Mouse (Mus musculus): ENCODE measurements at regions not wholly inside any gene's neighbourhood (a gene's known extent, or its start where the extent isn't known, plus 50 kb on each side); places are given as distances from the start of the nearest gene placed in this dataset.

GRCm38 (mm10) chr1:81652990-81653717, 576.4 kb downstream of the Nyap2 start:
- H3K4me3 ChIP-seq (replicated peaks) = no peak overlapping the region
- H3K27ac ChIP-seq (replicated peaks) = no peak overlapping the region
- no peak overlapping the region for H3K4me2 ChIP-seq
- no peaks in the 10 kb centered on the region for H3K9me3 ChIP-seq (replicated peaks)
- H3K4me1 ChIP-seq (replicated peaks) = no peaks in the 10 kb centered on the region
- H3K27me3 ChIP-seq = no peaks in the 10 kb centered on the region
- WGBS (ENCODE audit: insufficient replicate concordance) = 70% methylated on average over 9 of the region's 9 CpGs
- ATAC-seq (ENCODE audit: insufficient read depth) = no peak
- no peaks in the 10 kb centered on the region for H3K36me3 ChIP-seq (replicated peaks)
- no peak overlapping the region for H3K9ac ChIP-seq

GRCm38 (mm10) chr1:81661245-81661644, 571.7 kb upstream of the Gm9747 start:
- no peaks in the 10 kb centered on the region for H3K36me3 ChIP-seq (replicated peaks)
- H3K4me1 ChIP-seq (replicated peaks) = no peaks in the 10 kb centered on the region
- 53% methylated on average over 4 of the region's 4 CpGs for WGBS (ENCODE audit: insufficient replicate concordance)
- H3K27me3 ChIP-seq = no peaks in the 10 kb centered on the region
- no peaks in the 10 kb centered on the region for H3K9me3 ChIP-seq (replicated peaks)
- H3K4me2 ChIP-seq = no peak overlapping the region
- ATAC-seq (ENCODE audit: insufficient read depth) = no peak
- H3K27ac ChIP-seq (replicated peaks) = no peak overlapping the region
- no peak overlapping the region for H3K4me3 ChIP-seq (replicated peaks)
- H3K9ac ChIP-seq = no peak overlapping the region

- Histone ChIP-seq H3K9ac (no peak overlapping the region), H3K36me3 (replicated peaks) (no peaks in the 10 kb centered on the region), H3K4me2 (no peak overlapping the region), H3K27me3 (no peaks in the 10 kb centered on the region), H3K4me1 (replicated peaks) (no peaks in the 10 kb centered on the region), H3K27ac (replicated peaks) (no peak overlapping the region), H3K9me3 (replicated peaks) (no peaks in the 10 kb centered on the region), H3K4me3 (replicated peaks) (no peak overlapping the region)
- WGBS (ENCODE audit: insufficient replicate concordance) = 55% methylated on average over 2 of the region's 2 CpGs
- ATAC-seq (ENCODE audit: insufficient read depth) = no peak
Measured at GRCm38 (mm10) chr1:81671142-81671541, 561.8 kb upstream of the Gm9747 start.

- Histone ChIP-seq H3K36me3 (replicated peaks) (no peaks in the 10 kb centered on the region), H3K27me3 (no peaks in the 10 kb centered on the region), H3K9me3 (replicated peaks) (no peaks in the 10 kb centered on the region), H3K4me3 (replicated peaks) (no peak overlapping the region), H3K4me2 (no peak overlapping the region), H3K4me1 (replicated peaks) (no peaks in the 10 kb centered on the region), H3K9ac (no peak overlapping the region), H3K27ac (replicated peaks) (no peak overlapping the region)
- 55% methylated on average over 3 of the region's 3 CpGs for WGBS (ENCODE audit: insufficient replicate concordance)
- no peak for ATAC-seq (ENCODE audit: insufficient read depth)
Measured at GRCm38 (mm10) chr1:81671725-81672124, 561.2 kb upstream of the Gm9747 start.

- H3K36me3 ChIP-seq (replicated peaks) = no peaks in the 10 kb centered on the region
- no peaks in the 10 kb centered on the region for H3K27me3 ChIP-seq
- no peak overlapping the region for H3K9ac ChIP-seq
- no peaks in the 10 kb centered on the region for H3K9me3 ChIP-seq (replicated peaks)
- no peak overlapping the region for H3K4me2 ChIP-seq
- H3K27ac ChIP-seq (replicated peaks) = no peak overlapping the region
- no peak for ATAC-seq (ENCODE audit: insufficient read depth)
- H3K4me3 ChIP-seq (replicated peaks) = no peak overlapping the region
- 46% methylated on average over 5 of the region's 5 CpGs for WGBS (ENCODE audit: insufficient replicate concordance)
- no peaks in the 10 kb centered on the region for H3K4me1 ChIP-seq (replicated peaks)
Measured at GRCm38 (mm10) chr1:81675576-81676342, 557.2 kb upstream of the Gm9747 start.

GRCm38 (mm10) chr1:81677768-81678400, 555.0 kb upstream of the Gm9747 start:
- Histone ChIP-seq H3K27ac (replicated peaks) (no peak overlapping the region), H3K9me3 (replicated peaks) (no peaks in the 10 kb centered on the region), H3K9ac (no peak overlapping the region), H3K4me3 (replicated peaks) (no peak overlapping the region), H3K4me1 (replicated peaks) (no peaks in the 10 kb centered on the region), H3K4me2 (no peak overlapping the region), H3K36me3 (replicated peaks) (no peaks in the 10 kb centered on the region), H3K27me3 (no peaks in the 10 kb centered on the region)
- 51% methylated on average over 1 of the region's 1 CpGs for WGBS (ENCODE audit: insufficient replicate concordance)
- no peak for ATAC-seq (ENCODE audit: insufficient read depth)

- no peak overlapping the region for H3K4me2 ChIP-seq
- H3K36me3 ChIP-seq (replicated peaks) = no peaks in the 10 kb centered on the region
- no peak overlapping the region for H3K4me3 ChIP-seq (replicated peaks)
- H3K27ac ChIP-seq (replicated peaks) = no peak overlapping the region
- no peaks in the 10 kb centered on the region for H3K4me1 ChIP-seq (replicated peaks)
- no peaks in the 10 kb centered on the region for H3K27me3 ChIP-seq
- no peaks in the 10 kb centered on the region for H3K9me3 ChIP-seq (replicated peaks)
- no peak for ATAC-seq (ENCODE audit: insufficient read depth)
- no peak overlapping the region for H3K9ac ChIP-seq
Measured at GRCm38 (mm10) chr1:81696129-81696528, 536.8 kb upstream of the Gm9747 start.

- Histone ChIP-seq H3K36me3 (replicated peaks) (no peaks in the 10 kb centered on the region), H3K4me1 (replicated peaks) (no peaks in the 10 kb centered on the region), H3K9ac (no peak overlapping the region), H3K4me2 (no peak overlapping the region), H3K27me3 (no peaks in the 10 kb centered on the region), H3K9me3 (replicated peaks) (no peaks in the 10 kb centered on the region), H3K27ac (replicated peaks) (no peak overlapping the region), H3K4me3 (replicated peaks) (no peak overlapping the region)
- WGBS (ENCODE audit: insufficient replicate concordance) = 58% methylated on average over 4 of the region's 4 CpGs
- no peak for ATAC-seq (ENCODE audit: insufficient read depth)
Measured at GRCm38 (mm10) chr1:81709169-81709568, 523.7 kb upstream of the Gm9747 start.

GRCm38 (mm10) chr1:81717091-81717490, 515.8 kb upstream of the Gm9747 start:
- H3K4me3 ChIP-seq (replicated peaks) = no peak overlapping the region
- H3K9me3 ChIP-seq (replicated peaks) = no peaks in the 10 kb centered on the region
- no peak for ATAC-seq (ENCODE audit: insufficient read depth)
- no peaks in the 10 kb centered on the region for H3K4me1 ChIP-seq (replicated peaks)
- 56% methylated on average over 6 of the region's 6 CpGs for WGBS (ENCODE audit: insufficient replicate concordance)
- H3K36me3 ChIP-seq (replicated peaks) = no peaks in the 10 kb centered on the region
- H3K27ac ChIP-seq (replicated peaks) = no peak overlapping the region
- no peak overlapping the region for H3K9ac ChIP-seq
- H3K27me3 ChIP-seq = no peaks in the 10 kb centered on the region
- H3K4me2 ChIP-seq = no peak overlapping the region

- H3K4me2 ChIP-seq = no peak overlapping the region
- no peak overlapping the region for H3K27ac ChIP-seq (replicated peaks)
- H3K9me3 ChIP-seq (replicated peaks) = no peaks in the 10 kb centered on the region
- H3K4me1 ChIP-seq (replicated peaks) = no peaks in the 10 kb centered on the region
- ATAC-seq (ENCODE audit: insufficient read depth) = no peak
- no peaks in the 10 kb centered on the region for H3K36me3 ChIP-seq (replicated peaks)
- H3K27me3 ChIP-seq = no peaks in the 10 kb centered on the region
- H3K9ac ChIP-seq = no peak overlapping the region
- H3K4me3 ChIP-seq (replicated peaks) = no peak overlapping the region
Measured at GRCm38 (mm10) chr1:81718233-81718632, 514.7 kb upstream of the Gm9747 start.

- Histone ChIP-seq H3K9me3 (replicated peaks) (no peaks in the 10 kb centered on the region), H3K4me1 (replicated peaks) (no peaks in the 10 kb centered on the region), H3K4me2 (no peak overlapping the region), H3K9ac (no peak overlapping the region), H3K27me3 (no peaks in the 10 kb centered on the region), H3K4me3 (replicated peaks) (no peak overlapping the region), H3K36me3 (replicated peaks) (no peaks in the 10 kb centered on the region), H3K27ac (replicated peaks) (no peak overlapping the region)
- 60% methylated on average over 2 of the region's 2 CpGs for WGBS (ENCODE audit: insufficient replicate concordance)
- ATAC-seq (ENCODE audit: insufficient read depth) = no peak
Measured at GRCm38 (mm10) chr1:81724859-81725258, 508.1 kb upstream of the Gm9747 start.
